Mouse (Mus musculus) CD4-positive, CD25-positive, alpha-beta regulatory T cell, adult 4 months (primary cell): Measurements from ENCODE around the gene Tnf. TPM values are rescaled to one million over a fixed set of nuclear protein-coding genes. Genes with fewer than 3 reads are reported as not detected.
A peak's percentile ranks its signal among the peaks of the same experiment; 100 is the strongest.

Source experiments
- ATAC-seq: one replicate; pipeline ENCODE4 v1.8.0; 2017
- polyA plus RNA-seq, 2 experiments: library from polyadenylated mRNA; unstranded; fragments of 100-300 nt; shearing (Covaris generic); gene quantifications; one replicate each; pipeline ENCODE4 v1.2.1; 2017

Tnf gene
- polyA plus RNA-seq, 2 experiments from 2014 or later = 15.3 to 23.5 TPM

DNA sequence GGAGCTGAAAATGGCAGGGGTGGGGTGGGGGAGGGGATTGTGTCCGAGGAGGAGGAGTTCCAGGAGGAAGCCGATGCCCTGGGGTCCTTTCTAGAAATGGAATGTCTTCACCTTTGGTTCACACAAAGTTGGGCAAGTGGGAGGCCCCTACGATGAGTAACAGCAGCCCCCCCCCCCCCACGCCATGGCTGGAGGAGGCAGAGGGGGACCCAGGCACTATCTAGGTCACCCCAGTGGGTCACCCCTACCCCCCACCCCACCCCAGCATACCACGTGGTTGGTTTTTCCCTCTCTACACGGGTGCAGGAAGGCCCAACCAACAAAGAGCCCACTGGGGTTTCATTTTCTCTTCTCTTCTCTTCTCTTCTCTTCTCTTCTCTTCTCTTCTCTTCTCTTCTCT lies 4.7 kb downstream of the Tnf start:
- ATAC-seq = no peak

DNA sequence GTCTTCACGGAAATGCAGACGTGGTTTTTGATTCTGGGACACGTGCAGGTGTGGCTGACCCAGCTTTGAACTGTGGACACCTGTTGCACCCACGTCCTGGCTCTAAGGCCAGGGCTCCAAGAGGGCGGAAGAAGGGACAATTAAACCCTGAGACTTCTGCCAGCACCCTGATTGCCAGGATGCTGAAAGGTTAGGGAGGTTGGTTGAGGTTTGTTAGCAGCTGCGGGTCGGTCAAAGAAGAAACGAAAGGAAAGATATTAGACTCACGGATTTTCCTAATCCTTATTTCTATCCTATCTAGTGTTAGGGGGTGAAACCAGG lies 5.5 kb downstream of the Tnf start:
- ATAC-seq = no peak

DNA sequence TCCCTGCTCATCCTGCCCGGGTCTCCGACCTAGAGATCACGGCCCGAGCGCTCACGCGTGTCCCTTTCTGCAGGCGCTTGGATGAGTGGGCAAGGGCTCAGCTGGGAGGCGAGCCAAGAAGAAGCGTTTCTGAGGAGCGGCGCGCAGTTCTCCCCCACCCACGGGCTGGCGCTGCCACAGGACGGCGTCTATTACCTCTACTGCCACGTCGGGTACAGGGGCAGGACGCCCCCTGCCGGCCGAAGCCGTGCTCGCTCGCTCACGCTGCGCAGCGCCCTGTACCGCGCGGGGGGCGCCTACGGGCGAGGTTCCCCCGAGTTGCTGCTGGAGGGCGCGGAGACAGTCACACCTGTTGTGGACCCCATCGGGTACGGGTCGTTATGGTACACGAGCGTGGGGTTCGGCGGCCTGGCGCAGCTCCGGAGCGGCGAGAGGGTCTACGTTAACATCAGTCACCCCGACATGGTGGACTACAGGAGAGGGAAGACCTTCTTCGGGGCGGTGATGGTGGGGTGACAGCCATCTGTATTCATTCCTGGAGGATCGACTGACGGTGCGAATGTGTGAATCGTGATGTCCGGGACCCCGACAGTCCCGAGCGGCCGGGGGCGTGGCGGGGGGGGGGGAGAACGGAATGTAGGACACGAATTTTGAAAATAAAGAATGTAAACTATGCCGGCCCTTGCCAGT lies 6.0 kb downstream of the Tnf start:
- ATAC-seq = peak; percentile 44

DNA sequence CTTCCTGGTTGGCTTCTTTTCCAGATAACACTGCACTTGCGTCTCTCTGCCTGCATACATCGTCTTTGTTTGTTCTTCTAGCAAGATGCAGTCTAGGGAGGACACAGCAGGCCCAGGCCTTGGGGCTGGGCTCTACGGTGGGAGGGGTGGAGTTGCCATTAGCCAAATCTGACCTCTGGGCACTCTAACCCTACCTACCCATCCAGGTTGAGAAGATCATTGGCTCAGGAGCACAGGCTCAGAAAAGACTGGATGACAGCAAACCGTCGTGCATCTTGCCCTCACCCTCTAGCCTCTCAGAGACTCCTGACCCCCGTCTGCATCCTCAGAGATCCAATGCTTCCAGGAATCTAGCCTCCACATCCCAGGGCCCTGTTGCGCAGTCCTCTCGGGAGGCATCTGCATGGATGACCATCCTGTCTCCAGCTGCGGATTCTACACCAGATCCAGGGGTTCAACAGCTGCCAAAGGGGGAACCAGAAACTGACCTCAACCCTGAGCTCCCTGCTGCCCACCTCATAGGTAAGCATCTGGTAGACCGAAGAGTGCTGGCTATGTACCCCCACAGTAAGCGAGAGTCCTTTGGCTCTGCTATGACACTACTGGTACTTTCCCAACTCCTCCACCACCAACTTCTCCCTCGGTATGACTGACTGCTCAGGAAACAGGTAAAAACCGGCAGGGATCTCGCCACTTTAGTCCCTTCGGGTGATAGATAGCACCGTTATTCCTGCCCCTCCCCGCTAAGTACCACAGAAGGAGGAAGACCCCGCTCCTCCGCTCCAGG lies 6.8 kb downstream of the Tnf start:
- peak; percentile 26 for ATAC-seq

DNA sequence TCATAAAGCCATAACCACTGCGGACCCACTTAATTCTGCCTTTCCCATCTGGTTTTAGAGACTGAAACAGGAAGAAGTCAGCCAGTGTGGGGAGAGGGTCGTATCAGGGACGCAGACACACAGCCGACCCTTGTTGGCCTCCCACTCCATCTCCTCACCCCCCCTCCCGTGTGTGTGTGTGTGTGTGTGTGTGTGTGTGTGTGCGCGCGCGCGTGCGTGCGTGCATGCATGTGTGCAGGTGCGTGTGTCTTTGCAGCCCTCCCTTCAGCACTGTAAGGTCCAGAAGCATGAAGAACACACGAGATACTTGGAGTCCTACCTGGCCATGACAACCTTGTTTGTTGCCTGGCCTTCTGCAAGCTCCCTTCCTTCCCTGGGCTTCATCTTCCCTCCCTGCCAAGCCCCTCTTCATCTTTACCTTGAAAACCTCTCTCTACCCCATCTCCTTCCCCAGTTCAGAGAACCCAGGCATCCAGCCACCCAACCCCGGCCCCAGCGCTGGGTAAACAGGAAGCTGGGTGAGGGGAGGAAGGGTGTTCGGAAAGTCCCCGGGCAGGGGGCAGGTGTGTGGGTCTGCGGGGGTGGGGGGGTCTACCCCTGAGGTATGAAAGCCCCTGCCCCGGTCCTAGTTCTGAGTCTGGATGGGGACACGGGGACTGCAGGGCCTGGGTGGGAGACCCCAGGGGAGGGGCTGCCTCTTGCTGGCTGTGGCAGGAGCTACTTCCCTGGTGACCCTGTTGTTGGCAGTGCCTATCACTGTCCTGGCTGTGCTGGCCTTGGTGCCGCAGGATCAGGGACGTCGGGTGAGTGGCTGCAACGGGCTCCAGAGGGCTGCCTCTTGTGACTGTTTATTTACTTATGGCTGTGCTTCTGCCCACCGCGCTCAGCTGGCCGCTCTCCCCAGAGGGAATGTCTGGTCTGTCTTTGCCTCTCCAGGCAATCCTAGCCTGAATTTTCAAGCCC lies 7.6 kb downstream of the Tnf start, which contains the start of gene Ltb:
Gene Ltb, plus strand, starts transcription at position 559 of the 963 bp plus-strand sequence.
- peak; percentile 59 for ATAC-seq

DNA sequence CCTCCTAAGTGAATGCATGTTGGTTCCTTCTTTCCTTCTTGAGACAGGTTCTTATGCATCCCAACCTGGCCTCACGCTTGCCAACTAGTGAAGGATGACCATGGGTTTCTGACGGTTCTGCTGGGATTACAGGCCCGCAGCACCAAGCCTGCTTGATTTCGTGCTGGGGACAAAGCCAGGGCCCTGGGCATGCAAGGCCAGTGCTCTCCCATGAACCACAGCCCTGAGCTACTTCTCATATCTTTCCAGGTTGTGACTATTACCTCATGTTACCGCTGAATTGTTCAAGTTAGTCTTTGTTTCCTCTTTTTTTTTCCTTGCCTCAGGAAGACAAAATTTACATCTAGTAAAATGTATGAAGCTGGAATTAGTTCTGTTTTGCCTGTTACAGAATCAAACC lies 8.9 kb downstream of the Tnf start:
- ATAC-seq = no peak

DNA sequence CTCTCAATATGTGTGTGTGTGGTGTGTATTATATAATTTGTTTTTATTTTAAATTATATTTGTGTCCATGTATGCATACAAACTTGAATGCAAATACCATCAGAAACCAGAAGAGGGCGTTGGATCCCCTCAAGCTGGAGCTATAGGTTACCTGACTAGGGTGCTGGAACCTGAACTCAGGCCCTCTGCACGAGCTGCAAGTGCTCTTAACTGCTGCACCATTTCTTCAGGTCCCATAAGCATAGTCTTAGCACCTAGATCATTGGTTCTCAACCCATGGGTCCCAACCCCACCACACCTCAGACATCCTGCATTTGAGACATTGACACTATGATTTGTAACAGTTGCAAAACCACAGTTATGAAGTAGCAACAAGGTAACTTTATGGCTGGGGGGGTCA lies 10.1 kb downstream of the Tnf start:
- ATAC-seq = no peak

DNA sequence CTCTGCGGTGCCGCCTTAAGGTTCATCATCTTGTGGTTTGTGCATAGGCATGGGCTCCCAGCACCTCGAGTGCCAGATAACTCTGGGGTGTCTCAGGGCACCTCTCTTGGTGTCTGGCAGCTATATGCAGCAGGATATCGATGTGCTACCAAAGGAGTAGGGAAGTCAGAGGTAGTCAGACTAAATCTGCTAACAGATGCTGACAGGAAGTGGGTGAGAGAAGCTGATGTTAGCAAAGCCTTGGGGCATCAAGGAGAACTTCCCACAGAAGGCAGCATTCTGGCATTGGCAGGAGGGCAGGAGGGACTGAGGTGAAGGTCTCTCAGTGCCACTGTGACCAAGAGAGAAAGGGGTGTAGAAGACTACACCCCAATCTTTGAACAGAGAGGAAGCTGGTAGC lies 11.7 kb downstream of the Tnf start:
- ATAC-seq = peak; percentile 66

DNA sequence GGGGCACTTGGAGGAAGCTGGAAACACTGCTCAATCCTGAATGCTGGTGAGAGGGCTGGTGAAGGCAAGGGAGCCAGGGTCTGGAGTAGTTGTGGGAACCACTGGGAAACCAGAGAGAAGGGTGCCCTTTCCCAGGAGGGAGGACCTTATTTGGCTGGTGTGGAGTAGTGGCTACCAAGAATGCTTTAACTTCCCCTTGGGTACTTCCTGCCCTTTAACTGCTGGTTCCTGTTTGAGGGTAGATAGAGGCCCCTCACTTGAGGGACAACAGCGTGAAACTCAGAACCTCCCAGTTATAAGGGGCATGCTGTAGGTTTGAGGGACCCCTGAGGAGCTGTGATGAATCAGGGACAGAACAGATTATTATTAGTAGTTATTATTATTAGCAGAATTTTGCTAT lies 12.6 kb downstream of the Tnf start:
- ATAC-seq = no peak

DNA sequence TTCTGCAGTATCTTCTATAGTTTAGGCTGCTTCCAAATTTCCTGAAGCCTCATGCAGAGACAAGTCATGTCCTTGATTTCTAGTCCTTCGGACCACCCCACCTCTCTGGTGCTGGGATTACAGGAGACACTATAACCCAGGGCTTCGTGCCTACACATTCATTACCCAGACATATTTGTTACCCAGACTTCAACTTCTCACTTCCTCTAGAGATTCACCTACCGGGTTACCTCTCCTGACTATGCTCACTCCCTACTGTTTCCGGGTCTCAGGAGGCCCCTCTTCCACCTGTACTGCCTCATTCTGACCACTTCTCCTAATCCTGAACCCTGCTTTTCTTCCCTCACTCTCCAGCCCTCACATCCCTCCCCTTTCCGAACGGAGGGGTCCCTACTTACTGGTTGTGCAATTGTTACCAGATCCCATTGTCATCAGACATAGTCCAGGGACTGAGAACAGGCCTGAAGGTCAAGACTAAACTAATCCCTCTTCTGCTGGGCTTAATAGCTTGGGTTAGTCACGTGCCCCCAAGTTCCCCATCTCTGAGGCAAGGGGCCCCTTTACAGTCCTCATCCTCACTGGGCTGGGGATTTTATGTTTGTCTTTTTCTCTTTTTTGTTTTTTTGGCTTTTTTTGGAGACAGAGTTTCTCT lies 13.7 kb downstream of the Tnf start, which contains the start of gene Lst1:
Gene Lst1, minus strand, starts transcription at position 481 of the 652 bp plus-strand sequence.
- no peak for ATAC-seq

DNA sequence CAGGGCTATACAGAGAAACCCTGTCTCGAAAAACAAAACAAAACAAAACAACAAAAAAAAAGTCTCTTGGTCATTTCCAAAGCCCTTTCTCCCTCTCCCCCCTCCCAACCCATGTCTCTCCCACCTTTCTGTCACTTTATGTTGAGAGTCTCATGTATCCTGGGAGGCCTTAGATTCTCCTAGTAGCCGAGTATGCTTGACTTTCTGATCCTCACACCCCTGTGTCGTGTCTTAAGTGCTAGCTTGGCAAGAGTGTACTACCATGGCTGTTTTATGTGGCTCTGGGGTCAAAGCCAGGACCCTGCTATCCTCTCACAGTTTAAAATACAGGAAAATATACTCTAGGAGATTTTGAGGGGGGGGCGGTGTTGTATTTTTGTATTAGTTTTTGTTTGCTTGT lies 14.5 kb downstream of the Tnf start:
- ATAC-seq = no peak

DNA sequence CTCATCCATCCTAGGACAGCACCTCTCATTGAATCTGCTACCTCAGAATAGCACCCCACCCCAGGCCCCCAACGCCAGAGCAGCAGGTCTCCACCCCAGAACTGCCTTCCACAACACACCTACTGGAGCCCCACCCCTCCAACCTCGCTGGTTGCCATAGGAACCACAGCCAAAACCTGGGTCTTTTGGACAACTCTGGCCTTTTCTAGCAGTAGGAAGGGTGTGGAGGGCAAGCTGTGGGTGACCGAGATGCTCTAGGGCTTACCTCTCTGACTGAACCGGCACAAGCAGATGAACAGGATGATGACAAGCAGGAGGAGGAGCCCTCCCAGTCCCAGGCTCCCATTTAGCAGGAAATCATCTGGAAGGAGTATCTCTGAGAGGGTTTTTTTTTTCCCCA lies 15.1 kb downstream of the Tnf start:
- peak; percentile 39 for ATAC-seq

DNA sequence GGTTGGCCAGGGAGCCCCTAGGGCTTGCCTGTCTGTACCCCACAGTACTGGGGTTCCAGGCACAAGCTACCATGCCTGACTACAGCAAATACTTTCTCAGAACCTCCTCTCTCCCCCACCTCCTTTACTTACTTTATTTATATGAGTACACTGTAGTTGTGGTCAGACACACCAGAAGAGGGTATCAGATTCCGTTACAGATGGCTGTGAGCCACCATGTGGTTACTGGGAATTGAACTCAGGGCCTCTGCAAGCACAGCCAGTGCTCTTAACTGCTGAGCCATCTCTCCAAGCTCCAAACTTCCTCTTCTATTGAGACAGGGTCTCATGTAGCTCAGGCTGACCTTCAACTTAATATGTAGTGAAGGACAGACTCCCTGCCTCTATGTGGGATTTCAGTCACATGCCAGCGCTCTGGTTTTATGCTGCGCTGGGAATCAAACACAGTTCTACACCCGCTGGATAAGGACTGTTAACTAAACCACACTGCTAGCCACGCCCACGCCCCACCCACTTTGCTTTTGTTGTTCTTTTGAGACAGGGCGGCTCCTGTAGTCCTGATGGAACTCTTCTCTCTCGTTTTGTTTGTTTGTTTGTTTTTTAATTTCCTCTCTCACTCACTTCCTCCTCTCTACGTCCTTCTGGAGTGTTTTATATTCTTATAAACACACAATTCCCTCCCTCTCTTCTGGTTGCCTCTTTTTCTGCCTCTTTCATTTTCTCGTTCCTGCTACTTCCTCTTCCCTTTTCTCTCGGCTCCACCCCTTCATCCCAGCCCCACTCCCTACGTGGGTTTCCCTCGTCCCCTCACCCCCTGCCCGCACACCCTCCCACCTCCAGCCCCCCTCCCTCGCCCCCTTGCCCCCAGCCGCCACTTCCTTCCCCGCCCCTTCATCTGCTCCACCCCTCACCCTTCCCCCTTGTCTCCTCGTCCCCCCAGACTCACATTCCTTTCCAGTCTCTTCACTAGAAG lies 15.9 kb downstream of the Tnf start:
- ATAC-seq = peak; percentile 50

DNA sequence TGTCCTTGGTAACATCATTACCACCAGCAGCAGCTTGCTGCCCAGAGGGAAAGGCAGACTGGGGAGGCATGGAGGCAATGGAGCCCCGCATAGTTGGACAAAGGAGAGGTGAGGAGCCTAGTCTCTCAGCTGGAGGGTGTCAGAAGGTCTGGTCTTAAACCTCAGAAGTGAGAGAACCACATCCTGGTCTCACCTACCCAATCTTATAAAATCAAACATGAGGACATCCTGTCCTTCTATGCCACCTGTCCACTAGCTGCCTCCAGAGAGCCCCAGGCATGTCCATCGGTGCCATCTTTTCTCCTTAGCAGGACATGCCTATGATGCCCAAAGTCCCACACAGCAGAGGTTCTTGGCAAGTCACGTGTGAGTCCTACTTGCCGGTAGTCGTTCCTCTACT lies 21.7 kb downstream of the Tnf start:
- ATAC-seq = peak; percentile 76

DNA sequence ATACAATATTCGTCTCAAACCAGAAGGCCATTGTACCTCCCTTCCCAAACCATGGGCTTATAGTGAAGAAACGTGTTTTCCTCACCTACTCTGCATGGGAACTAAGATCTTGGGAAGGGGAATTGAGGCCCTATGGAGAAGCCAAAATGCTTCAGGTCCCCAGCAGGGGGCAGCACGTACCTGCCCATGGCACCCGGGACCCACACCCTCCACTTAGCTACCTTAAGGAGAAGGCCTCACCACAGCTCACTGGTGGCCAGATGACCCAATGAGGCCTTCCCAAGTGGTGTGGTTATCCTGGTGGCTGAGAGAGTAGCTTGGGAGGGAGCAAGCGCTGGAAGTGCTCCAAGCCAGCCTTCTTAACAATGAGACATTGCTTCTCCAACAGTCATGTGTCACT lies 23.3 kb downstream of the Tnf start:
- peak; percentile 48 for ATAC-seq

DNA sequence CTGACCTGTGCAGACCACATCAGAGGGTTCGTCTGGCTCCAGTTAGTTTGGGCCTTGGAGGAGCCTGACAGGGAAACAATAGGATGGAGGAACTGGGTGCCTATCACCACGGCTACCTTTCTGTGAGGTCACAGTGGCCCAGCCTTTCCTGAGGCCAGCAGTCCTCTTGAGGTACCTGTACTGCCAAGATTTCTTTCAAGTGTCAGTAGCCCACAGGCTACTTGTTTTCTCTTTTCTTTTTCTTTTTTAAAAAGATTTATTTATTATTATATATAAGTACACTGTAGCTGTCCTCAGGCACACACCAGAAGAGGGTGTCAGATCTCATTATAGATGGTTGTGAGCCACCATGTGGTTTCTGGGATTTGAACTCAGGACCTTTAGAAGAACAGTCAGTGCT lies 25.8 kb downstream of the Tnf start, which contains the start of gene Aif1:
Gene Aif1, minus strand, starts transcription at position 101 of the 400 bp plus-strand sequence.
- ATAC-seq = no peak

DNA sequence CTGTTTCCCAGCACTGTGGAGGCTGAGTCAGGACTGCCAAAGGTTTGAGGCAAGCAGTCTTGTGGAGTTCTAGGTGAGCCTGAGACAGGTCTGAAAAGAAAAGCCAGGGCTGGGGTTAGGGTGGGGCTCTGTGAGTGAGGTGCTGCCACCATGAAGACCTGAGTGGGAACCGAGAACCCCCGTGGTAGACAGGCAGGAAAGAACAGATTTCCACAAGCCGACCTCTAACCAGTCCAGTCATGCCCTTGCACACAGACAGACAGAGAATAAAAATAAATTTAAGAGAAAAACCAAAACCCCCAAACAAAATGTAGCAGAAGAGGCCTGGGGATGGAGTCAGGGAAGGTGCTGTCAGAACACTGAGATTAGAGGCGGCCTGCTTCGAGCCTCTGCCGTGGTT lies 26.4 kb downstream of the Tnf start:
- no peak for ATAC-seq

DNA sequence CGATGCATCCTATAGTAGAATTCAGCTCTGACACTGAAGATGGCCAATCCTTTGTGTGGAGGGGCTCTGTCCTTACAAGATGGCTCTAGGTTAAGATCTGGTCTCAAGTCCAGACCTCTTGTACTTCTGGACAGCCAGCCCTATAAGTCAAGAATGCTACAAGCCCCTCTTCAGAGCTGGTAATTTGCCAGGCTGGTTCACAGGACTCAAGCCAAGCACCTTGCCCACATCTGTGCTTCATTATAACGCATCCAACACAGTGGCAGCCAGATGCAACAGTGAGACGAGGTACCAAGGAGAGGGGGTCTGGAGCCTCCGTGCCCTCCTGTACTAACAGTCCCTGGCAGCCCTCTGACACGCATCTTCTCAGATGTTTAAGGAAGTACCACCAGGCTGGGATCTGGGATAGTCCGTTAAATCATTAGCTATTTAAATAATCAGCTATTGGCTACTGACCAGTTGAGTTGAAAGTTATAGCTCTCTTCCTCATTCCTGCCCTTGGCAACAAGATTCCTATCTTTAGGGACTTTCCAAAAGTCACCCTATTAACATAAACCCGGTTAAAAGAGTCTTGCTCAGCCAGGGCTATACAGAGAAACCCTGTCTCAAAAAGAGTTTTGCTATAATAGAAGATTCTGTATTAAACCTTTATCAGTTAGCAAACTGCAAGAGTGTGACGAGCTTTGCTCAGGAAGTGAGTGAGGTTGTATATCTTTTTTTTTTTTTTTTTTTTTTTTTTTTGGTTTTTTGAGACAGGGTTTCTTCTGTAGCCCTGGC lies 27.4 kb downstream of the Tnf start:
- peak; percentile 67 for ATAC-seq

DNA sequence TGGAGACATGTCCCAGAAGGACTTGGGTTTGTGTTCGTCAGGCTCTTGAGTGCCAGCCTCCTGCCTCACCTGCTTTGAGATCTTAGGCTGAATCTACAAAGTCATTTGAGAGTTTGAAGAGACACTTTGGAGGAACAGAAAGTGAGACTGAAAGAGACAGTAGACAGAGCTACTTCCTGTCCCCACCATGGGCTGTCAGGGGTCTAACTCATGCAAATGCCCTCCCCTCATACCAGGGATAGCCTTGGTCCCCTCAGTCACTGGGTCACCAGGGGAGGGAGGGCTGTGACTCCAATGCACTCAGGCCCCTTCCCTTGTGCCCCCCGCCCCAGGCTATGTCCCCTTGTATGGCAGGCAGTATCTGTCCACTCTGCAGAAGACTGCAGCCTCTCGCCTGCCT lies 28.5 kb downstream of the Tnf start:
- peak; percentile 75 for ATAC-seq
